Mouse (Mus musculus) E14TG2a.4 (cell line): ENCODE measurements around the gene Odc1.

Source experiments
- H3K27me3 ChIP-seq: 2 replicates; pipeline ENCODE4 v1.6.1; 2014; ENCODE audit warnings: low read length, control low read depth; ENCODE audit not compliant: insufficient read depth
- H3K36me3 ChIP-seq: 2 replicates; pipeline ENCODE4 v1.6.1; 2014; ENCODE audit warnings: low read length, control low read depth; ENCODE audit not compliant: insufficient read depth
- H3K4me1 ChIP-seq: replicated peaks from 2 replicates; pipeline ENCODE4 v1.6.1; 2014; ENCODE audit warnings: low read depth, low read length, control low read depth
- H3K4me3 ChIP-seq: replicated peaks from 2 replicates; pipeline ENCODE4 v1.5.1; 2014; ENCODE audit warnings: mild to moderate bottlenecking, low read length
- H3K9me3 ChIP-seq: 2 replicates; pipeline ENCODE4 v1.6.1; 2014; ENCODE audit warnings: low read length, control low read depth
- CTCF ChIP-seq: conservative IDR thresholded peaks from 2 replicates; pipeline ENCODE4 v1.5.1; 2014; ENCODE audit warnings: low read length
- NANOG ChIP-seq: IDR thresholded peaks from 2 replicates; pipeline ENCODE4 v1.6.1; 2014; ENCODE audit warnings: borderline replicate concordance, low read length, mixed read lengths
- POU5F1 ChIP-seq: IDR thresholded peaks from 2 replicates; pipeline ENCODE4 v1.6.1; 2014; ENCODE audit warnings: low read length, borderline replicate concordance

Gene Odc1

GRCm38 (mm10) chr12:17553627-17554026 is 9.0 kb downstream of the Odc1 start:
- H3K4me1 ChIP-seq: peaks cover 45% of the 10 kb centered on the region
- peaks cover 34% of the 10 kb centered on the region for H3K36me3 ChIP-seq
- TF ChIP-seq POU5F1: no peak
- no peak for TF ChIP-seq CTCF
- no peak for TF ChIP-seq NANOG
- no peak overlapping the region for H3K4me3 ChIP-seq
- H3K9me3 ChIP-seq: peaks cover 11% of the 10 kb centered on the region
- no peaks in the 10 kb centered on the region for H3K27me3 ChIP-seq

GRCm38 (mm10) chr12:17554200-17554951 is 9.8 kb downstream of the Odc1 start:
- peaks cover 4% of the 10 kb centered on the region; the same call in 1 of the 2 replicates for H3K9me3 ChIP-seq
- no peaks in the 10 kb centered on the region for H3K27me3 ChIP-seq
- peaks cover 26% of the 10 kb centered on the region for H3K36me3 ChIP-seq
- H3K4me1 ChIP-seq: peaks cover 45% of the 10 kb centered on the region
- H3K4me3 ChIP-seq: no peak overlapping the region
- TF ChIP-seq NANOG (no peak), CTCF (peak; percentile 82)

- Histone ChIP-seq H3K4me1 (peaks cover 42% of the 10 kb centered on the region), H3K27me3 (no peaks in the 10 kb centered on the region), H3K36me3 (peaks cover 6% of the 10 kb centered on the region), H3K9me3 (no peaks in the 10 kb centered on the region), H3K4me3 (peak overlapping the region; percentile 60)
- TF ChIP-seq POU5F1 (no peak), NANOG (no peak), CTCF (peak; percentile 92)
Observed at GRCm38 (mm10) chr12:17556430-17557343, 12.1 kb downstream of the Odc1 start.

- Histone ChIP-seq H3K36me3 (no peaks in the 10 kb centered on the region), H3K4me3 (peak overlapping the region; percentile 60), H3K9me3 (no peaks in the 10 kb centered on the region), H3K27me3 (no peaks in the 10 kb centered on the region), H3K4me1 (peaks cover 34% of the 10 kb centered on the region)
- TF ChIP-seq NANOG: no peak
- TF ChIP-seq POU5F1: no peak
- no peak for TF ChIP-seq CTCF
Observed at GRCm38 (mm10) chr12:17557344-17557966, 12.9 kb downstream of the Odc1 start.

GRCm38 (mm10) chr12:17557967-17558345 is 13.4 kb downstream of the Odc1 start:
- no peak for TF ChIP-seq CTCF
- no peak for TF ChIP-seq NANOG
- H3K36me3 ChIP-seq: no peaks in the 10 kb centered on the region
- 0 out of 2 replicates have a peak, but pooled peaks cover 3% of the 10 kb centered on the region for H3K27me3 ChIP-seq
- H3K4me3 ChIP-seq: peak overlapping the region; percentile 60
- no peaks in the 10 kb centered on the region for H3K9me3 ChIP-seq
- H3K4me1 ChIP-seq: peaks cover 29% of the 10 kb centered on the region

- H3K4me3 ChIP-seq: no peak overlapping the region
- H3K36me3 ChIP-seq: no peaks in the 10 kb centered on the region
- TF ChIP-seq CTCF (no peak), NANOG (no peak), POU5F1 (no peak)
- H3K4me1 ChIP-seq: peaks cover 8% of the 10 kb centered on the region
- H3K27me3 ChIP-seq: peaks cover 8% of the 10 kb centered on the region; the same call in 1 of the 2 replicates
- no peaks in the 10 kb centered on the region for H3K9me3 ChIP-seq
Observed at GRCm38 (mm10) chr12:17562396-17562795, 17.8 kb downstream of the Odc1 start.

- Histone ChIP-seq H3K4me3 (no peak overlapping the region), H3K36me3 (no peaks in the 10 kb centered on the region), H3K4me1 (peaks cover 4% of the 10 kb centered on the region; the same call in 1 of the 2 replicates), H3K27me3 (peaks cover 8% of the 10 kb centered on the region; the same call in 1 of the 2 replicates), H3K9me3 (no peaks in the 10 kb centered on the region)
- TF ChIP-seq CTCF (no peak), POU5F1 (no peak), NANOG (no peak)
Observed at GRCm38 (mm10) chr12:17565393-17566045, 20.9 kb downstream of the Odc1 start.

- TF ChIP-seq CTCF: no peak
- Histone ChIP-seq H3K4me1 (peaks cover 4% of the 10 kb centered on the region; the same call in 1 of the 2 replicates), H3K27me3 (peaks cover 8% of the 10 kb centered on the region; the same call in 1 of the 2 replicates), H3K4me3 (no peak overlapping the region), H3K36me3 (no peaks in the 10 kb centered on the region), H3K9me3 (no peaks in the 10 kb centered on the region)
Observed at GRCm38 (mm10) chr12:17566046-17566408, 21.4 kb downstream of the Odc1 start.
